Mouse (Mus musculus): ENCODE data around the gene A230072I06Rik. TPM values are rescaled to one million over a fixed set of nuclear protein-coding genes. Genes with fewer than 3 reads are reported as not detected.

Gene A230072I06Rik
- total RNA-seq, 1 experiment: not detected

DNA sequence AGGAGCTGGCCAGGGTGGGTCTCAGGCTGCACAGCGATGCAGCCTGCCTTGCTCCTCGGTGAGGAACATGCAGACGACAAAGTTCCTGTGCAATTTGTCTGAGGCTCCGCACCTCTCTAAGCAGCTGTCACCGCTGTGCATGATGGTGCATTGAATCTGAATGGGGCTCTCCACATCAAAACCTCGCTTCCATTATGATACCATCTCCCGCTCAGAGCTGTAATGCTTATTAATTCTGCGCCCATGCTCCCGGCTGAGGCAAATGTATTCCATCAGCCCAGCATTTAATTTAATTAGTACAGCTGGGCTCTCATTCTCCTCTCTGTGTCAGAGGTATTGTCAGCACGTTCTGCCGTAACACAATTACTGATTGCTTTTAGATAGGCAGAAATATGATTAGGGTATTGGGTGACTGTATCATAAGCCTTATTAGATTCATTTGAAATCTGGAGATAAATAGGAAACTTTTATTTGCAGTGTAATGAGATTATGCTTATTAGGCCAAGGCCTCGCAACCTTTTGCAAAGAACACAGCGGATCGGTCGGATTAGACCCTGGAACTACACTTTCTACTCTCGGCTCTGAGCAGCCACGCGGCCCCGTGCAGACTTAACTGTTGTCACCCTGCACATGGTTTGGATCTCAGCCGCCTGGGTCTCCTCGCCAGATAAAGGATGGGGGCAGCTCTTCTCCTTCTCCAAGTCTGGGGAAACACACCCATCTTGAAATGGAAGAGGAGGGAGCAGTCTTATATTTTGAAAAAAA is 49.3 kb downstream of the A230072I06Rik start:
- TF ChIP-seq ZC3H11A (IDR thresholded peaks at IDR 0.05; ENCODE audit: borderline replicate concordance, low read depth, low read length) (no peak), CHD2 (IDR thresholded peaks at IDR 0.05; ENCODE audit: low read depth, low read length) (no peak), ZNF384 (IDR thresholded peaks at IDR 0.05; ENCODE audit: low read depth, low read length) (no peak), MAFK (IDR thresholded peaks at IDR 0.05; ENCODE audit: insufficient read depth, low read depth, low read length) (no peak), HCFC1 (IDR thresholded peaks at IDR 0.05; ENCODE audit: borderline replicate concordance, insufficient read depth, low read length) (no peak)
- no peak overlapping the region for H3K9ac ChIP-seq (ENCODE audit: insufficient read depth, low read depth, low read length, poor library complexity, severe bottlenecking)
- peaks cover 0 to 3% of the 10 kb centered on the region in 2 experiments; a peak in 1 of 4 replicates for H3K4me1 ChIP-seq (ENCODE audit: control insufficient read depth in 2 of 2, insufficient read depth in 2 of 2, low read length in 2 of 2, poor library complexity in 1 of 2)
- H3K36me3 ChIP-seq (ENCODE audit: control insufficient read depth, insufficient read depth, low read length, poor library complexity, severe bottlenecking): no peaks in the 10 kb centered on the region
- H3K4me3 ChIP-seq (ENCODE audit: insufficient read depth in 1 of 2, low read depth in 1 of 2, low read length in 2 of 2, poor library complexity in 1 of 2, severe bottlenecking in 1 of 2): no peak overlapping the region
- no peak overlapping the region for H3K27ac ChIP-seq (ENCODE audit: insufficient read depth, low read depth, low read length, poor library complexity, severe bottlenecking)
- no peak for DNase-seq (ENCODE audit: low read depth, low spot score)
- in situ Hi-C loops (cut with MboI; ENCODE audit: low sequenced_read_pairs in 2 of 2, unreplicated experiment in 2 of 2): no loop called here
- H3K9me3 ChIP-seq (ENCODE audit: control insufficient read depth, insufficient read depth, low read depth, low read length): no peaks in the 10 kb centered on the region

DNA sequence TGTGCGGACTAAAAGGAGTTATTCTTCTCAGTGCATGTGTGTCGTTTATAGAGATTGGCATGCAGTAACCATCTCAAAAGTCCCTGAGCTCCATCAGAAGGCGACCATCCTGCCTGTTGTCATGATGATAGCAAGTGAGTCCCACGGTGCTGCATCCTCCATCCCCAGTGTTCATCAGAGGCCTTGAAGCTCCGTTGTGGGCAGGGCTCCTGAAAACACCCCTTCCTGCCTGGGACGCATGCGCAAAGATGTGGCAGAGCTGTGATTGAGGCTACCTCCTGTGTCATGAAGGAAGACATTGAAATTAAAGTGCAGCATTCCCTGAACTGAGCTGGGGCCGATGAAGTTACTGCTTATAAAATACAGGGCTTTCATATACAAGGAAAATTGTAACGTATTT is 49.9 kb downstream of the A230072I06Rik start:
- TF ChIP-seq MAFK (IDR thresholded peaks at IDR 0.05; ENCODE audit: insufficient read depth, low read depth, low read length): no peak
- no peak for TF ChIP-seq ZC3H11A (IDR thresholded peaks at IDR 0.05; ENCODE audit: borderline replicate concordance, low read depth, low read length)
- no peak for TF ChIP-seq HCFC1 (IDR thresholded peaks at IDR 0.05; ENCODE audit: borderline replicate concordance, insufficient read depth, low read length)
- no peak for TF ChIP-seq CHD2 (IDR thresholded peaks at IDR 0.05; ENCODE audit: low read depth, low read length)
- no peak for TF ChIP-seq ZNF384 (IDR thresholded peaks at IDR 0.05; ENCODE audit: low read depth, low read length)
- Histone ChIP-seq H3K4me1 (ENCODE audit: control insufficient read depth in 2 of 2, insufficient read depth in 2 of 2, low read length in 2 of 2, poor library complexity in 1 of 2) (peaks cover 0 to 3% of the 10 kb centered on the region in 2 experiments; a peak in 1 of 4 replicates), H3K4me3 (ENCODE audit: insufficient read depth in 1 of 2, low read depth in 1 of 2, low read length in 2 of 2, poor library complexity in 1 of 2, severe bottlenecking in 1 of 2) (no peak overlapping the region), H3K36me3 (ENCODE audit: control insufficient read depth, insufficient read depth, low read length, poor library complexity, severe bottlenecking) (no peaks in the 10 kb centered on the region), H3K9ac (ENCODE audit: insufficient read depth, low read depth, low read length, poor library complexity, severe bottlenecking) (no peak overlapping the region), H3K9me3 (ENCODE audit: control insufficient read depth, insufficient read depth, low read depth, low read length) (no peaks in the 10 kb centered on the region), H3K27ac (ENCODE audit: insufficient read depth, low read depth, low read length, poor library complexity, severe bottlenecking) (no peak overlapping the region)
- no peak for DNase-seq (ENCODE audit: low read depth, low spot score)
- in situ Hi-C loops (cut with MboI; ENCODE audit: low sequenced_read_pairs in 2 of 2, unreplicated experiment in 2 of 2): no loop called here

- in situ Hi-C loops (cut with MboI; ENCODE audit: low sequenced_read_pairs in 2 of 2, unreplicated experiment in 2 of 2): no loop called here
- Histone ChIP-seq H3K9me3 (ENCODE audit: control insufficient read depth, insufficient read depth, low read depth, low read length) (no peaks in the 10 kb centered on the region), H3K4me1 (ENCODE audit: control insufficient read depth in 2 of 2, insufficient read depth in 2 of 2, low read length in 2 of 2, poor library complexity in 1 of 2) (no peaks in the 10 kb centered on the region), H3K4me3 (ENCODE audit: insufficient read depth in 1 of 2, low read depth in 1 of 2, low read length in 2 of 2, poor library complexity in 1 of 2, severe bottlenecking in 1 of 2) (no peak overlapping the region), H3K36me3 (ENCODE audit: control insufficient read depth, insufficient read depth, low read length, poor library complexity, severe bottlenecking) (no peaks in the 10 kb centered on the region), H3K27ac (ENCODE audit: insufficient read depth, low read depth, low read length, poor library complexity, severe bottlenecking) (no peak overlapping the region), H3K9ac (ENCODE audit: insufficient read depth, low read depth, low read length, poor library complexity, severe bottlenecking) (no peak overlapping the region)
- TF ChIP-seq HCFC1 (IDR thresholded peaks at IDR 0.05; ENCODE audit: borderline replicate concordance, insufficient read depth, low read length) (no peak), MAFK (IDR thresholded peaks at IDR 0.05; ENCODE audit: insufficient read depth, low read depth, low read length) (no peak), ZC3H11A (IDR thresholded peaks at IDR 0.05; ENCODE audit: borderline replicate concordance, low read depth, low read length) (no peak), CHD2 (IDR thresholded peaks at IDR 0.05; ENCODE audit: low read depth, low read length) (no peak), ZNF384 (IDR thresholded peaks at IDR 0.05; ENCODE audit: low read depth, low read length) (no peak)
- DNase-seq (ENCODE audit: low read depth, low spot score): no peak
Measured at GRCm38 (mm10) chr8:12330066-12330465, 51.4 kb downstream of the A230072I06Rik start.

Other genes starting within 250 kb of the A230072I06Rik start
- 0.63 and 1.0 TPM in 2 replicates for gene Sox1, start 116.5 kb downstream of the A230072I06Rik start, total RNA-seq (2012; rRNA removed)

All from ES-E14 (cell line).